20 mouse cellular contexts compared by ENCODE assay signal in genomic region chr4:36325603-36326002, GRCm38 (mm10).
A peak's percentile ranks its signal among the peaks of the same experiment; 100 is the strongest.
DNase-seq lines count a peak whose midpoint lies in the region; ATAC-seq lines count a peak whose summit lies in the region.
"Had no signal": no experiment of that assay in that cellular context is flagged by ENCODE, and none has a peak within 500 bp of the region (broad histone marks: within the 10 kb centered on the region; RNA-seq: fewer than 3 reads in every experiment).

No protein-coding gene starts in this region.

- no peak for DNase-seq in frontal cortex, postnatal 14 days (ENCODE audit: low spot score in 2 of 2)
- peak; percentile 46 for DNase-seq in brain, adult 2 months (ENCODE audit: low read depth, low spot score)
- DNase-seq in telencephalon, adult 2 months (ENCODE audit: low read depth, low spot score) = peak; percentile 50
- no peak for DNase-seq in lung, postnatal 25 days (ENCODE audit: low spot score)
- DNase-seq in testis, postnatal 14 days (ENCODE audit: low spot score) = no peak
- DNase-seq: adrenal gland, adult 2 months; adrenal gland, adult 8-10 months; adrenal gland, postnatal 10 days; adrenal gland, postnatal 14 days; adrenal gland, postnatal 25 days; adrenal gland, postnatal 36 days; B cell, adult 2 months; cerebellum, adult 11 months; cerebellum, adult 11-12 months; cerebellum, adult 18-20 months; cerebellum, adult 2 months had no signal

- peak; percentile 96 for ATAC-seq in frontal cortex, adult (ENCODE audit: low TSS enrichment)
- ATAC-seq: activated CD4-positive, CD25-positive, alpha-beta regulatory T cell, adult 4 months; CD4-positive, CD25-positive, alpha-beta regulatory T cell, adult 4 months; Patski had no signal

Comparison
In these comparisons a context has a peak if more than half of its experiments do, and no peak if none do; other contexts are left out.
1. DNase-seq: peak in brain, adult 2 months (single experiment) and telencephalon, adult 2 months (single experiment); none in frontal cortex, postnatal 14 days (0 of 2), lung, postnatal 25 days (single experiment) and testis, postnatal 14 days (single experiment).